In genomic region chr3:136791946-136792345, GRCm38 (mm10) we compare ENCODE assay signal across 13 mouse cellular contexts.
DNase-seq lines count a peak whose midpoint lies in the region; ATAC-seq and TF ChIP-seq lines count a peak whose summit lies in the region.
"Had no signal": no experiment of that assay in that cellular context is flagged by ENCODE, and none has a peak within 500 bp of the region (broad histone marks: within the 10 kb centered on the region; RNA-seq: fewer than 3 reads in every experiment).

No protein-coding gene starts in this region.

- no peak for DNase-seq in forebrain, postnatal 0 days
- DNase-seq in layer of hippocampus, adult 2 months (ENCODE audit: low spot score in 2 of 2), result no peak
- no peak for DNase-seq in layer of hippocampus, postnatal 14 days (ENCODE audit: low spot score in 2 of 2)
- peak; percentile 43 for DNase-seq in 416B (ENCODE audit: low read depth)
- DNase-seq in liver, embryonic 13.5 days, result peak; percentile 2
- no peak for DNase-seq in adrenal gland, postnatal 4 days (ENCODE audit: low spot score in 2 of 2)
- no peak for DNase-seq in adrenal gland, postnatal 14 days
- DNase-seq: cerebellum, postnatal 10 days; layer of hippocampus, postnatal 36 days; left cerebral cortex, postnatal 4 days had no signal

- H3K4me2 ChIP-seq in forebrain, embryonic 15.5 days (replicated peaks), result no peak overlapping the region
- no peak overlapping the region for H3K4me2 ChIP-seq in forebrain, postnatal 0 days (ENCODE audit: low read depth)
- H3K4me2 ChIP-seq in liver, embryonic 13.5 days, result 0 out of 2 replicates have a peak overlapping the region, but pooled peaks have one; percentile 6

- no peaks in the 10 kb centered on the region for H3K9me3 ChIP-seq in forebrain, embryonic 15.5 days
- H3K9me3 ChIP-seq in forebrain, postnatal 0 days (ENCODE audit: low read length), result no peaks in the 10 kb centered on the region
- no peaks in the 10 kb centered on the region for H3K9me3 ChIP-seq in liver, embryonic 13.5 days (replicated peaks)
- H3K9me3 ChIP-seq: embryonic facial prominence, embryonic 10.5 days had no signal

- 96% methylated on average over 2 of the region's 2 CpGs for WGBS in forebrain, embryonic 15.5 days
- WGBS in forebrain, postnatal 0 days, result 92% methylated on average over 2 of the region's 2 CpGs
- WGBS in liver, embryonic 13.5 days (ENCODE audit: insufficient replicate concordance), result 60% methylated on average over 2 of the region's 2 CpGs

- H3K27ac ChIP-seq in forebrain, embryonic 15.5 days (replicated peaks), result no peak overlapping the region
- H3K27ac ChIP-seq in forebrain, postnatal 0 days (ENCODE audit: low read depth, low read length), result no peak overlapping the region
- H3K27ac ChIP-seq in layer of hippocampus, adult 2 months, result no peak overlapping the region
- no peak overlapping the region for H3K27ac ChIP-seq in liver, embryonic 13.5 days
- H3K27ac ChIP-seq: embryonic facial prominence, embryonic 10.5 days had no signal

- H3K27me3 ChIP-seq in forebrain, embryonic 15.5 days, result no peaks in the 10 kb centered on the region
- no peaks in the 10 kb centered on the region for H3K27me3 ChIP-seq in forebrain, postnatal 0 days (ENCODE audit: insufficient read depth, low read length)
- H3K27me3 ChIP-seq in liver, embryonic 13.5 days, result no peaks in the 10 kb centered on the region

- TF ChIP-seq CTCF in forebrain, postnatal 0 days (IDR thresholded peaks at IDR 0.05; ENCODE audit: low read depth), result no peak
- TF ChIP-seq CTCF in layer of hippocampus, adult 2 months (conservative IDR thresholded peaks at IDR 0.05), result 0 out of 2 replicates have a peak, but pooled peaks have one; percentile 8

- H3K9ac ChIP-seq in forebrain, embryonic 15.5 days (replicated peaks), result no peak overlapping the region
- H3K9ac ChIP-seq in forebrain, postnatal 0 days, result no peak overlapping the region
- no peak overlapping the region for H3K9ac ChIP-seq in liver, embryonic 13.5 days

- no peak overlapping the region for H3K4me3 ChIP-seq in forebrain, embryonic 15.5 days
- no peak overlapping the region for H3K4me3 ChIP-seq in forebrain, postnatal 0 days (ENCODE audit: low read depth, low read length)
- no peak overlapping the region for H3K4me3 ChIP-seq in layer of hippocampus, adult 2 months
- no peak overlapping the region for H3K4me3 ChIP-seq in liver, embryonic 13.5 days (replicated peaks)
- H3K4me3 ChIP-seq: embryonic facial prominence, embryonic 10.5 days had no signal

- H3K36me3 ChIP-seq in forebrain, embryonic 15.5 days, result no peaks in the 10 kb centered on the region
- H3K36me3 ChIP-seq in forebrain, postnatal 0 days (ENCODE audit: insufficient read depth), result no peaks in the 10 kb centered on the region
- H3K36me3 ChIP-seq in liver, embryonic 13.5 days, result no peaks in the 10 kb centered on the region
- H3K36me3 ChIP-seq: embryonic facial prominence, embryonic 10.5 days had no signal

- 0 out of 2 replicates have a peak, but pooled peaks have one; percentile 30 for ATAC-seq in forebrain, embryonic 15.5 days (replicated peaks)
- no peak for ATAC-seq in forebrain, postnatal 0 days
- ATAC-seq in liver, embryonic 13.5 days (ENCODE audit: low read depth), result peak; percentile 19
- ATAC-seq: inflammation-experienced regulatory T-cells, adult 6 months had no signal

- H3K4me1 ChIP-seq in forebrain, embryonic 15.5 days, result peaks cover 14% of the 10 kb centered on the region
- peaks cover 9% of the 10 kb centered on the region; the same call in 1 of the 2 replicates for H3K4me1 ChIP-seq in forebrain, postnatal 0 days (ENCODE audit: insufficient read depth)
- peaks cover 45% of the 10 kb centered on the region for H3K4me1 ChIP-seq in liver, embryonic 13.5 days (replicated peaks)

Comparison
In these comparisons a context has a peak if more than half of its experiments do, and no peak if none do; other contexts are left out.
1. DNase-seq: peak in 416B (single experiment) and liver, embryonic 13.5 days (single experiment); none in forebrain, postnatal 0 days (single experiment), layer of hippocampus, adult 2 months (0 of 2), layer of hippocampus, postnatal 14 days (0 of 2), adrenal gland, postnatal 4 days (0 of 2) and adrenal gland, postnatal 14 days (single experiment).